14 mouse cellular contexts compared by ENCODE assay signal in genomic region chr2:30421432-30421831, GRCm38 (mm10).
"Had no signal": no experiment of that assay in that cellular context is flagged by ENCODE, and none has a peak within 500 bp of the region (broad histone marks: within the 10 kb centered on the region; RNA-seq: fewer than 3 reads in every experiment).

No protein-coding gene starts in this region.

- H3K27me3 ChIP-seq: stomach, embryonic 15.5 days had no signal

- DNase-seq: kidney, adult 8-10 months; kidney, postnatal 25 days; liver; lung, embryonic 14.5 days; lung, postnatal 10 days; lung, postnatal 4 days; right cerebral cortex, postnatal 14 days; thymus, adult 2 months; thymus, postnatal 25 days had no signal

- H3K9ac ChIP-seq: liver, embryonic 14.5 days; lung, embryonic 14.5 days; stomach, embryonic 15.5 days had no signal

- ATAC-seq: midbrain, embryonic 16.5 days had no signal

- H3K36me3 ChIP-seq: stomach, embryonic 15.5 days had no signal

- H3K27ac ChIP-seq: left cerebral cortex, adult 2 months; liver, embryonic 14.5 days; midbrain, embryonic 10.5 days; stomach, embryonic 15.5 days had no signal

- H3K4me2 ChIP-seq: lung, embryonic 14.5 days; stomach, embryonic 15.5 days had no signal

- H3K9me3 ChIP-seq: midbrain, embryonic 10.5 days; stomach, embryonic 15.5 days had no signal

- H3K4me3 ChIP-seq: left cerebral cortex, adult 2 months; midbrain, embryonic 10.5 days; stomach, embryonic 15.5 days had no signal
